Mouse (Mus musculus) left cerebral cortex, adult 6 months (tissue): Measurements from ENCODE around the gene Naif1. TPM values are rescaled to one million over a fixed set of nuclear protein-coding genes. Genes with fewer than 3 reads are reported as not detected.

Experiments used
- long read RNA-seq, 2 experiments: library from polyadenylated mRNA; unstranded; transcript quantifications; one replicate each; pipeline ENCODE4 v2.0.0; 2019 to 2020
- polyA plus RNA-seq: library from polyadenylated mRNA; unstranded; fragments of <200 nt; fragmentation: Nextera tagmentation; gene quantifications from 2 replicates; pipeline ENCODE4 v1.2.3, GENCODE M21; 2021

Gene Naif1
- 2.7 and 3.6 TPM in 2 replicates for polyA plus RNA-seq
- long read RNA-seq, experiment 1, full-length matches to known transcripts: 4 of 5 reads
- long read RNA-seq, experiment 1, partial matches to known transcripts: 0 of 5 reads
- long read RNA-seq, experiment 1, other reads (novel, unspliced or antisense): 1 of 5 reads
- long read RNA-seq, experiment 2, partial matches to known transcripts: 0 of 2 reads
- long read RNA-seq, experiment 2, other reads (novel, unspliced or antisense): 2 of 2 reads

DNA sequence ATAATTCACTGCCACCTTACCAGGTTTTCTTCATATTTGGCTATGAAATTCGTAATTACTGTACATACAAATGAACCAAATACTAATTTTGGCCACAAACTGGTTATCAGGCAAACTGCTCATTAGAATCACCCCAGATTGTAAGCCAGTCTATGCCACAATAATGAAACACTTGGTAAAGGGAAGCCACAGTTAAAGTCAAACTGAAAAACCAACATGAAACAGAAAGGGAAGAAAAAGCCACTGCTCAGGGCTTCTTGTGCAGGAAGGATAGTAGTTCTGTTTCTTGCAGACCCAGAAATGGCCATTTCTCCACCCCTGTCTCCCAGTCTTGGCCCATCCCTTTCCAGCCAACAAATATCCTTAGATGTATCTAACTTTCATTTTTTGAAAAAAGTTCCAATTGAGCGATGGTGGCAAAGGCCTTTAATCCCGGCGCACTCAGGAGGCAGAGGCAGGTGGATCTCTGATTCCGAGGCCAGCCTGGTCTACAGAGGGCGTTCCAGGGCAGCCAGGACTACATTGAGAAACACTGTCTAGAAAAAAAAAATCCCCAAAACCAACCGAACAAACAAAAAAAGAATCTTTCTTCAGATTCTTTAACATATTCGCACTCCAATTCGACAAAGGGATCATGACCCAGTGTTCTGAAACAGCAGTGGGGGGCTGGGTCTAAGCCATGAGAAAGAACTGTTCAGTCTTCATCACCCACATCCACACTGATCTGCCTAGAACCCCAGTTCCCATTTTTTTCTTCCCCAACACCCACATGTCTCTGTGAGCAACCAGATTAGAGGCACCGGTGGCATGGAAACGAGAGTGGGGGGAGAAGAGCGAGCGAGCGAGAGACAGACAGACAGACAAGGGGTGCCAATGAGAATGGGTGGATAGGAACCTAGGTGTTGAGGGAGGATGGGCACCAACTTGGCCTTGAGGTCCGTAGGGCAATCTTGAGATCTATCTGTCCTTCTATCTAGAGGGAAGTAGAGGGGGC, at the start of gene Naif1:
Gene Naif1, plus strand, starts transcription at position 697 of the 994 bp plus-strand sequence.

DNA sequence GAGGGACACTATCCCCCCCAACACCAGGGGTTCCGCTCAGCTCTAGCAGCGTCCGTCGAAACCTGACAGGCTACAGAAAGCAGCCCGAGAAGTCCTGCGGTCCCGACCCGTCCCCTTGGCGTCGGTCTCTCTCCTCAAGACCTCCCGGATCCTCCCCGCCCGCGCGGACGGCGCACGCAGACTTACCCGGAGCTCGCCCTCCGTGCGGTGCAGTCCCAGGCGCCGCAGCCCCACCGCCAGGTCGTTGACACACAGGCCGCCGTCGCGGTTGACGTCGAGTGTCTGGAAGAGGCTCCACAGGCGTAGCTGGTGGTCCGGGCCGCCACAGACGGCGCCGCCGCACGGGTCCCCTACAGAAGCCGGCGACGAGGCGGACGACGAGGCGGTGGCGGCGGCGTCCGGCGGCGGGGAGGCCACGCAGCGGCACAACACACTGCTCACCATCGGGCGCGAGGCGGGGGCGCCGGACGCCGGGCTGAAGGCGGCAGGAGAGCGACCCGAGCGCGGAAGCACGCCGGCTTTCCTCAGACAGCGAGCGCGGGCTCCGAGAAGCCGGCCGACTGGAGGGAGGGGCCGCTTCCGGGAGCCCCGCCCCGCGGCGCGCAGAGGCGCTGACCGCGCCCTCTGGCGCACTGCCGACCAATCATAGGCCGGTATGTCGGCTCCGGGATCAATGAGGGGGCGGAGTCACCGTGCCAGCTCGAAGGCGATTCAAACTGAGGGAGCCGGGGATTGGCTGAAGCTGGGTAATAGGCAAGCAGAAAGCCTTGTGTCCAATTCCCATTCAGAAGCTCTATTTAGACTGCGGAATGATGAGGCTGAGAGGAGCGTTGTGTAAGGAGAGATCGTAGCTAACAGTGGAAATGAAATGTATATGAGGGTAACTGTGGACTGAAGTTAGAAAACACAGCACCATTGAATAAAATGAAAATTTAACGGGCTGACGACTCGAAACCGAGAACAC, 906 bp downstream of the Naif1 start, which contains the start of gene Slc25a25:
Gene Slc25a25, minus strand, starts transcription at position 565 of the 964 bp plus-strand sequence.

Other genes with a start within 250 kb of the Naif1 start
- gene Pomt1, start 213.9 kb upstream of the Naif1 start, polyA plus RNA-seq: 7.7 and 8.6 TPM in 2 replicates
- 29.9 and 37.2 TPM in 2 replicates for gene Uck1, start 190.3 kb upstream of the Naif1 start, polyA plus RNA-seq
- gene Golga2, start 163.1 kb upstream of the Naif1 start, polyA plus RNA-seq: 22.9 and 25.4 TPM in 2 replicates
- gene Swi5, start 162.4 kb upstream of the Naif1 start, polyA plus RNA-seq: 187 and 257 TPM in 2 replicates
- 18.2 and 22.3 TPM in 2 replicates for gene Ciz1, start 98.1 kb upstream of the Naif1 start, polyA plus RNA-seq
- gene Dnm1, start 97.1 kb upstream of the Naif1 start, polyA plus RNA-seq: 192 and 259 TPM in 2 replicates
- gene 1110008P14Rik, start 68.5 kb upstream of the Naif1 start, polyA plus RNA-seq: 1,229 and 1,329 TPM in 2 replicates
- gene Lcn2, start 62.2 kb upstream of the Naif1 start, polyA plus RNA-seq: 0.48 TPM in 1 of 2 replicates, not detected in the other
- 16.4 and 56.6 TPM in 2 replicates for gene Ptges2, start 54.6 kb upstream of the Naif1 start, polyA plus RNA-seq
- gene Slc25a25, start 988 bp downstream of the Naif1 start, polyA plus RNA-seq: 26.0 and 30.4 TPM in 2 replicates
- gene Fam102a, start 84.9 kb downstream of the Naif1 start, polyA plus RNA-seq: 11.8 and 47.4 TPM in 2 replicates
- 158 and 169 TPM in 2 replicates for gene Dpm2, start 120.4 kb downstream of the Naif1 start, polyA plus RNA-seq
- gene Pip5kl1, start 124.3 kb downstream of the Naif1 start, polyA plus RNA-seq: 1.8 and 2.5 TPM in 2 replicates
- gene 9430097D07Rik, start 125.2 kb downstream of the Naif1 start, polyA plus RNA-seq: 0.82 and 1.0 TPM in 2 replicates
- 30.9 and 36.6 TPM in 2 replicates for gene St6galnac4, start 136.6 kb downstream of the Naif1 start, polyA plus RNA-seq
- gene St6galnac6, start 149.3 kb downstream of the Naif1 start, polyA plus RNA-seq: 13.3 and 40.6 TPM in 2 replicates
- 112 and 131 TPM in 2 replicates for gene Ak1, start 171.3 kb downstream of the Naif1 start, polyA plus RNA-seq
- gene Eng, start 196.1 kb downstream of the Naif1 start, polyA plus RNA-seq: 10.8 and 14.2 TPM in 2 replicates